Mouse (Mus musculus) ES-E14 (cell line): Measurements from ENCODE around the gene Ap4e1. TPM values are rescaled to one million over a fixed set of nuclear protein-coding genes. Genes with fewer than 3 reads are reported as not detected.

Experiments used
- DNase-seq: peaks from one replicate; pipeline ENCODE4 v3.0.0-alpha.2; 2013; ENCODE audit warnings: low read depth, low spot score
- H3K27ac ChIP-seq: 2 replicates; pipeline ENCODE4 v1.5.1; 2012; ENCODE audit warnings: low read depth, mild to moderate bottlenecking, low read length, moderate library complexity, mixed read lengths; ENCODE audit not compliant: poor library complexity, insufficient read depth, severe bottlenecking
- H3K36me3 ChIP-seq: 2 replicates; pipeline ENCODE4 v1.6.1; 2012; ENCODE audit warnings: mild to moderate bottlenecking, low read length, moderate library complexity, mixed read lengths; ENCODE audit not compliant: control insufficient read depth, poor library complexity, insufficient read depth, severe bottlenecking
- H3K4me1 ChIP-seq, 2 experiments: fragments of 150-350 bp in 1 of 2; sonication (generic) in 1 of 2; 2 replicates each; pipeline ENCODE4 v1.6.1; 2012; ENCODE audit warnings: low read length in 2 of 2, mild to moderate bottlenecking in 1 of 2, mixed read lengths in 1 of 2; ENCODE audit not compliant: control insufficient read depth in 2 of 2, insufficient read depth in 2 of 2, poor library complexity in 1 of 2
- H3K4me3 ChIP-seq, 2 experiments: fragments of 150-350 bp in 1 of 2; sonication (generic) in 1 of 2; 2 replicates each; pipeline ENCODE4 v1.5.1; 2012; ENCODE audit warnings: low read length in 2 of 2, low read depth in 1 of 2, mild to moderate bottlenecking in 1 of 2, mixed read lengths in 1 of 2; ENCODE audit not compliant: insufficient read depth in 1 of 2, poor library complexity in 1 of 2, severe bottlenecking in 1 of 2
- H3K9ac ChIP-seq: 2 replicates; pipeline ENCODE4 v1.6.1; 2012; ENCODE audit warnings: low read depth, mild to moderate bottlenecking, low read length, mixed read lengths; ENCODE audit not compliant: poor library complexity, insufficient read depth, severe bottlenecking
- H3K9me3 ChIP-seq: fragments of 150-350 bp; sonication (generic); 2 replicates; pipeline ENCODE4 v1.6.1; 2012; ENCODE audit warnings: low read depth, mild to moderate bottlenecking, low read length; ENCODE audit not compliant: control insufficient read depth, insufficient read depth
- CHD2 ChIP-seq: IDR thresholded peaks from 2 replicates; pipeline ENCODE4 v1.6.1; 2014; ENCODE audit warnings: mild to moderate bottlenecking, low read depth, low read length, inconsistent platforms
- HCFC1 ChIP-seq: IDR thresholded peaks from 2 replicates; pipeline ENCODE4 v1.6.1; 2012; ENCODE audit warnings: low read length, inconsistent platforms, borderline replicate concordance; ENCODE audit not compliant: insufficient read depth
- MAFK ChIP-seq: IDR thresholded peaks from 2 replicates; pipeline ENCODE4 v1.6.1; 2014; ENCODE audit warnings: mild to moderate bottlenecking, low read depth, low read length, inconsistent platforms; ENCODE audit not compliant: insufficient read depth
- ZC3H11A ChIP-seq: IDR thresholded peaks from 2 replicates; pipeline ENCODE4 v1.6.1; 2012; ENCODE audit warnings: low read depth, mild to moderate bottlenecking, inconsistent platforms, low read length, borderline replicate concordance
- ZNF384 ChIP-seq: IDR thresholded peaks from 2 replicates; pipeline ENCODE4 v1.6.1; 2012; ENCODE audit warnings: low read depth, low read length, inconsistent platforms
- in situ Hi-C, 2 experiments: fragments of 600-800 bp; cut with MboI; formaldehyde crosslinking; loops; one replicate each; pipeline ENCODE4 v1.15.1; 2025; ENCODE audit warnings: low sequenced_read_pairs in 2 of 2, inconsistent platforms in 1 of 2; ENCODE audit not compliant: unreplicated experiment in 2 of 2
- total RNA-seq: library from RNA; depleted of rRNA; stranded (reverse); fragments of 300-350 nt; gene quantifications from 2 replicates; pipeline ENCODE4 v1.2.3, GENCODE M21; 2012

The Ap4e1 gene
- total RNA-seq, 1 experiment: 14.4 TPM

- H3K9ac ChIP-seq: no peak overlapping the region
- peaks cover 0 to 5% of the 10 kb centered on the region in 2 experiments; a peak in 1 of 4 replicates for H3K4me1 ChIP-seq
- in situ Hi-C loops: no loop called here
- H3K4me3 ChIP-seq: no peak overlapping the region
- H3K27ac ChIP-seq: no peak overlapping the region
- no peaks in the 10 kb centered on the region for H3K36me3 ChIP-seq
- DNase-seq: no peak
- H3K9me3 ChIP-seq: no peaks in the 10 kb centered on the region
- no peak for TF ChIP-seq CHD2
- TF ChIP-seq MAFK: no peak
- no peak for TF ChIP-seq HCFC1
- no peak for TF ChIP-seq ZNF384
Observed at GRCm38 (mm10) chr2:126992742-126993141, 15.8 kb upstream of the Ap4e1 start.

- in situ Hi-C loops: no loop called here
- no peak for DNase-seq
Observed at GRCm38 (mm10) chr2:126994384-126995166, 13.9 kb upstream of the Ap4e1 start.

GRCm38 (mm10) chr2:126996737-126997136 is 11.8 kb upstream of the Ap4e1 start:
- DNase-seq: peak; percentile 53
- no peak overlapping the region for H3K27ac ChIP-seq
- H3K4me3 ChIP-seq: no peak overlapping the region
- H3K36me3 ChIP-seq: no peaks in the 10 kb centered on the region
- peak; percentile 88; the same call in 1 of the 2 replicates for TF ChIP-seq ZC3H11A
- TF ChIP-seq HCFC1: no peak
- no peaks in the 10 kb centered on the region for H3K9me3 ChIP-seq
- no peak overlapping the region for H3K9ac ChIP-seq
- in situ Hi-C loops: no loop called here
- H3K4me1 ChIP-seq: peaks cover 0 to 12% of the 10 kb centered on the region in 2 experiments; a peak in 1 of 4 replicates

More at GRCm38 (mm10) chr2:126994384-126995166, 13.9 kb upstream of the Ap4e1 start:
- no peak overlapping the region for H3K4me3 ChIP-seq
- H3K9ac ChIP-seq: no peak overlapping the region
- H3K36me3 ChIP-seq: no peaks in the 10 kb centered on the region
- H3K4me1 ChIP-seq: peaks cover 0 to 5% of the 10 kb centered on the region in 2 experiments; a peak in 1 of 4 replicates
- no peak overlapping the region for H3K27ac ChIP-seq
- H3K9me3 ChIP-seq: no peaks in the 10 kb centered on the region
- TF ChIP-seq HCFC1 (no peak), MAFK (no peak), CHD2 (no peak), ZNF384 (no peak), ZC3H11A (no peak)

GRCm38 (mm10) chr2:126998219-126998618 is 10.3 kb upstream of the Ap4e1 start:
- Histone ChIP-seq H3K27ac (no peak overlapping the region), H3K9ac (no peak overlapping the region), H3K4me1 (peaks cover 0 to 12% of the 10 kb centered on the region in 2 experiments; a peak in 1 of 4 replicates), H3K4me3 (no peak overlapping the region), H3K9me3 (no peaks in the 10 kb centered on the region), H3K36me3 (no peaks in the 10 kb centered on the region)
- no peak for DNase-seq
- TF ChIP-seq CHD2 (no peak), ZC3H11A (no peak), HCFC1 (no peak), ZNF384 (no peak), MAFK (no peak)
- in situ Hi-C loops: no loop called here
